Mouse (Mus musculus) frontal cortex, postnatal 10 days (tissue): Measurements from ENCODE around the gene Nodal.
A peak's percentile ranks its signal among the peaks of the same experiment; 100 is the strongest.
"Not testable (repeated sequence)": the region's sequence is repeated elsewhere in the genome, so short reads cannot be mapped to it uniquely, and the experiment has no call there.

ENCODE experiments used
- DNase-seq, 2 experiments: peaks; one replicate each; pipeline ENCODE4 v3.0.0; 2022; ENCODE audit warnings: low spot score in 2 of 2, mixed read lengths in 1 of 2

The Nodal gene

DNA sequence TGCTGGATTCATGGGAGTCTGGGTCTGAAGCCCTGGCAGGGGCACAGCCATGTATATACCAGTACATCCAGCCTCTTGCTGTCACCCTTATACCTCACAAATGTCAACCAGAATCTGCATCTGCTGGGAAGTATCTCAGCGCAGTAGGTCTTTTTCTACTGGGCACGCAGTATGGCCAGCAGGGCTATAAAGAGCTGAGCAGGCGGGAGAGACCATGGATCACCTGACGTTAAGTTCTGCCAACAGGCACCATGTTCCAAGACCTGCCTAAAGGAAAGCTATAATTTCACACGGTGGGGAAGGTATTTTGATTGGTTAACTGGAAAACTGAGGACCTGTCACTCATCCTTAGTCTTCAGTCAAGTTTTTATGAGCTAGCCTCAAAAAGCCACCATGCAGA, 11.3 kb downstream of the Nodal start:
- no peak for DNase-seq

DNA sequence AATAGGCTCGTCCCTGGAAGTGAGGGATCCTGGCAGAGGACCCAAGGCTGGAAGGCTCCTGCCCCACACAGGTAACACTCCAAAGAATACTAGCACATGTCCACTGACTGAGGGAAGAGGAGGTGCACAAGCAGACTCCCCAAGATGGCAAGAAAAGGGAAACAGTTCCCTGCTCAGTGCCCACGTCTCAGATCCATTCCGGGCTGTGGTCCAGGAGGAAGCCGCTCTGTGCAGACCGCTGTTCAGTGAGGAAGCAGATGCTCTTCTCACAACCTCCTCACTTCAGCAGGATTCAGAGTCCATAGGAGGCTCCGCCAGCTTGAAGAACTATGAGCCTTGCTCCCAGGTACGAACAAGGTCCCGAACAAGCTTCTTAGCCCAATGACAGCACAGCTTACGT, 13.6 kb downstream of the Nodal start:
- no peak for DNase-seq

DNA sequence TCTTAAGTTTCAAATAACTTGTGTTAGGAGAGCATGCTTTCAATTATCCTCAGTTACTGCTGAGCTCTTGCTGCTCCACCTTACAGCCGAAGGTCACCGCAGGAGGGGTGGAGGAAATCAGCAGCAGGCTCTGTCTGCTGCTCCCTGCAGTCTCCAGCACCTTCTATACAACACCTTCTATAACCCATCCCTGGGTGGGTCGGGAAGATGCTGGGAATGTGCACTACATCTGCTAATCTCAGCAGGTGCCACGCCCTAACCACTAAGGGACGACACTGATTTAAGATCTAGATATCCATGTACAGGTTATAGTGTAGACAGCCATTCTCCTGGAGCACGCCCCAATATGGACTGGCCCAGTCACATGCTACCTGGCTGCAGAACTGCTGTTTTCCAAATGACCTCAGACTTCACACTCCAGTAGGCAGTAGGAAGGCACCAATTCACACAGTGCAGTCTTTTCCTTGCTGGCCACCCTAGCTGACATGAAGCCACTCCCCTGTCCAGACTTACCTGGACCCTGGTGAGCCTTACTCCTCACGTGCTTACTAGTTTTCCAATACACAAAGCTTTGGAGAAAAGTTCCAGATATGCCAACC, 22.5 kb downstream of the Nodal start:
- DNase-seq = no peak

DNA sequence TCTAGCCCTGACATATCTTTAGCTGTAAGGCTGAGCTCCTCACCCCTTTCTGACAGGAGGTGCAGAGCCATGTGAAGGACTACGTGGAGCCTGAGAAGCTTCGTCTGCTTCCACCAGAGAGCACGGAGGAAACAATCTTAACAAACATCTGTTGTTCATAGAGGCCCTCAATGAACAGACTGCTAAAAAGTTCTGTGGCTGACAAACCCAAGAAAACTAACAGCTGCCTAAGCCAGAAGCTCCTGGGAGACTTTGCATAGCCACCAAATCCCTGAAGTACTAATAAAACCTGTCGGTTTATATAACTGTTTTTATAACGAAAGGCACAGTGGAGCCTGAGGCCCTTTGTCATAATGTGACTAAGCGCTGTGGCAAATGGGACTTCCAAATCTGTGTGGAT, 25.7 kb downstream of the Nodal start:
- no peak for DNase-seq

DNA sequence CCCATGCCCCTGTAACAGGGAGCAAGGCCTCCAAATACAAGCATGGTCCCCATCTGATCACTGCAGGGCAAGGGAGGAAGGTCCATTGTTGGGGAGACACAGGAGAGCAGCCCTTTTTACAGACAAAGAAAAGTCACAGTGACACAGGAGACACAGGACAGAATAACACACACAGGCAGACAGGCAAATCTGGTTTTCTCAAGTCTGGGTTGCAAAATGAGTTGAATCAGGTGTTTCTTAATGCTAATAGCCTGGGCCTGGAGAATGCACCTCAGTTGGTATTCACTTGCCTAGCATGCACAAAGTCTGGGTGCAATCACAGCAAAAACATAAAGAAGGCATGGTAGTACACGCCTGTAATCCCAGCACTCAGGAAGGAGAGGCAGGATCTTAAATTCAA, 26.1 kb downstream of the Nodal start:
- no peak for DNase-seq

DNA sequence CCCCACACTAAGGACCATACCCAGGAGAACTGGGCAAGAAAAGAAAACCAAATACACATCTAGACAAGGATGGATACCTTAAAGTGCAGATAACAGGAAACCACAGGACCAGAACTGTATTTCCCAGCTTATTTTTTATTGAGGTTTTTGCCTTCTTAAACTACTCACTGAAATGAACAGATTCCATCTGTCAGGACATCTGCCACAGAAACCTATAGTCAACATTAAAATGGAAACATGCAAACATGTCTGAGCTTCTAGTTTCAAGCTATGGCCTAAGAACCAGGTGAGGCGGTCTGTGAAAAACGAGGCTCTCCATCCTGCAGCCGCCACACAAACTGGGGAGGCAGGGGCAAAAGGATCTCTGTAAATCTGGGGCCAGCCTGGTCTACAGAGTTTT, 27.2 kb downstream of the Nodal start:
- no peak for DNase-seq

DNA sequence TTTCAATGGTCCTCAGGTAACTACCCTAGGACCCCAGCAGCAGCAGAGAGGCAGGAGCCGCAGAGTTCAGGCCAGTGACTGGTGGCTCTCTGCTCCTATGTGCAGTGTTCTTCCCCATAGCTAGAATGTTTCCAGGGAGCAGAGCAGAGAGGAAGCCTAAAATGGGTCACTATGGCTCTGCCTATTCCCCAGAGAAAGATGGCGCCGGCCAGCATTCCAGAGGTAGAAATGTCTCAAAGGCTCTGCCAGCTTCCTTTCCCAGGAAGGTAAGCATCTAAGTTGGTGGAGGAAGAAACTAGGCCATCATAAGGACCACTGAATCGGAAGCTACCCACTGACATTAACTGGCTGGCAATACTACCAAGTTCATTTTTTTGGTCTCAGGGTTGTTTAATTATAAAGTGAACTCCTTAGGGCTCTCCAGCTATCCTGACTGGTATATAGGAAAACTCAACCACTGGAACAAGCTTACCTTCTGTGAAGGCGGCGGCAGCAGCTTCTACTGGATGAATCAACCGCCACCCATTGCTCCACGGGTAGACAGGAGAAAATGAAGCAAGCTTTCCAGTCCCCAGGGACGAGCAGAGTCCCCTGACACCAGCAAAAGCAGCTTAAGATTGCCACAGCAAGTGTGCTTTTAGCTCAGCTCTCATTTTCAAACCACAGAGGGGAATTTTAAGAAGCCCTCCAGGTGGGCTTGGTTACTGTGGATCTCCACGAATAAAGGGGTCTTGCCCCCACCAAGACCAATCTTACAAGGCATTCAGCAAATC, 30.0 kb downstream of the Nodal start:
- DNase-seq = no peak

DNA sequence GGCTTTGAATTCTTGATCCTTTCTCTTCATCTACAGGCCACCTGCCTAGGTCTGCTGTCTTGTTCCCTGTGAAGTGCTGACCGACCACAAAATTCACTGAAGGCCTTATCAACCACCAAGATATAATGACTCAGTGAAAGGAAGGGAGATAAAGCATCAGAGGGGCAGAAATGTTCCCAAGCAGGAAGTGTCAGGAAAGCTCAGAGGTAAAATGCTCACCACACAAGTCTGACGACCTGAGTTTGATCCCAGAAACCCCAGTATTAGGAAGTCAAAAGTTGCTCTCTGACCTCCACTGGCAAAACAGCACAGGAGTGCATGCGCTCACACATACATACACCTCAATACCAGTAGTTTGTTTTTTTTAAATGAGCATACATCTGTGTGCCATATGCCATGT, 31.1 kb downstream of the Nodal start:
- no peak for DNase-seq

DNA sequence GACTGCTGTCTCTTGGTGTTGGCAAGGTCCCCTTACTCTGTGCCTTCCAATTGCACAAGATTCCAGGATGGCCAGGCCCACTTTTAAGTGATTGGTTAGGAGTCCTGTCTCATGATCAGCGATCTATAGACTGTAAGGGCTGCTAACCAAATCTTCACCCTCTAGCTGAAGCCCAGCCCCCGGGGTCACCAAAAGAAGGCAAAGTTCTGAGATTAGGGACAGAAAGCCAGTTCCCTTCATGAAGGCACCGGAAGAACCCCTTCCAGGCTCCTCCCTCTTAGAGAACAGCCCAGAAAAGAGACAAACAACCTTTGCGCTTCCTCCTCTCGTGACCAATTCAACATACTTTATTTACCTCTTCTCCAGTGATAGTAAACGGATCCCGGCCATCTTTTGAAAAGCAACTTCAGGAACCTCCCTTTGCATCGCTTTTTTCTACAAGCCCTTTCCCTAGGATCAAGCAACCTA, 33.7 kb downstream of the Nodal start:
- no peak for DNase-seq

DNA sequence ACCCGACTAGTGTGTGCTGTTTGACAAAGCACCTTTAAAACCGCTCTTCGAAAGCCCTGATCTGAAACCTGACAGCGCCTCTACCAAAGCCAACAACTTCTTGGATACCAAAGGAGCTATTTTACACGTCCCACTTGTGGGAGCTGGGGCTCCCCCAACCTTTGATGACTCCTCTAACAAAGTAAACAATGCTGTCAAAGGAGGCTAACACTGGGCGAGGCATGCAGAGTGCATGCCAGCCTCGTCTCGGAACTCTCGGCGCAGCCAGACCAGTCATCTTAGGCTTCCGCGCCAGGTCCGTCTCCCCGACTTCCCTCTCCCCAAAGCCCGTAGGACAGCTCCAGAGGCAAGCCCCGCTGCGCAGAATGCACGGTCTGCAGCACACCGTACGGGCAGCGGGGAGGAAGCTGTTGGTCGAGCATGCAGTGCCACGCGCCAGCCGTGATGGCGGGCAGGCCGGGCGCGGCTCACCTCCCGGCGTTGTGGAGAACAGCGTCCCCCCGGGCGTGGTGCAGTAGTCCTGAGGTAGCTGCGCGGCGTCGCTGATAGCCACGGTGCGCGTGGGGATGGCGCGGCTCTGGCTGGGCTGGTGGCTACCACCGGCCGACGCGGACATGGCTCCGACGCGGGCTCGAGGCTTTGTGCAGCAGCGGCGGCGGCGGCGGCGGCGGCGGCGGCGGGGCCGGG, 34.3 kb downstream of the Nodal start:
- peak in 1 of 2 experiments; percentile 52 for DNase-seq

DNA sequence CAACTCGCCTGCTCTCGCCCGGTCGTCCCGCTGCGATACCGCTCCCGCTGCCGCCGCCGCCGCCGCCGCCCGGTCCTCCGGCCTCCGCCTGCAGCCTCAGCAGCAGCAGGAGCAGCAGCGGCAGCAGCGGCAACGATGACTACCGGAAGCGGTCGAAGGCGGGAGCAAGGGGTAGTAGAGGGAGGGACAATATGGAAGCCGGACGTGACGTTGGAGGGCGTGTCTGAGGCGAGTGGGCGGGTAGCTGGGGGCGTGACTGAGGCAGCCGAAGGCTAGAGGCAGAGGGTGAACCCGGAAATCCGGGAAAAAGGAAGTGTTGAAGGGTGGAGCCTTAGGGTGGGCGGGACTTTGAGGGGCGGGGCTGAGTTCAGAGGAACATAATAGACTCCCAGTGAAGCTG, 34.9 kb downstream of the Nodal start, which contains the start of gene Eif4ebp2:
Gene Eif4ebp2 (minus strand): TSS at position 17 of the 400 bp plus-strand sequence.
- DNase-seq = peak; percentile 95 to 97

DNA sequence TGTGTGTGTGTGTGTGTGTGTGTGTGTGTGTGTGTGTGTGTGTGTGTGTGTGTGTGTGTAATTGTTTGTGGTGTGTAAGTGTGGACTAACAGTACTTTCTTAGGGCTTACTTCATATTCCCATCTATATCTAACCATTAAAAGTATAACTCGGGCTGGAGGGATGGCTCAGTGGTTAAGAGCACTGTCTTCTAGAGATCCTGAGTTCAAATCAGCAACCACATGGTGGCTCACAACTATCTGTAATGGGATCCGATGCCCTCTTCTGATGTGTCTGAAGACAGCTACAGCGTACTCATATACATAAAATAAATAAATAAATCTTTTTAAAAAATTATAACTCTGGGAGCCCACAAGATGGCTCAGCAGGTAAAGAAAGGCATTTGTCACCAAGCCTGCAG, 35.4 kb downstream of the Nodal start:
- not testable (repeated sequence) for DNase-seq

DNA sequence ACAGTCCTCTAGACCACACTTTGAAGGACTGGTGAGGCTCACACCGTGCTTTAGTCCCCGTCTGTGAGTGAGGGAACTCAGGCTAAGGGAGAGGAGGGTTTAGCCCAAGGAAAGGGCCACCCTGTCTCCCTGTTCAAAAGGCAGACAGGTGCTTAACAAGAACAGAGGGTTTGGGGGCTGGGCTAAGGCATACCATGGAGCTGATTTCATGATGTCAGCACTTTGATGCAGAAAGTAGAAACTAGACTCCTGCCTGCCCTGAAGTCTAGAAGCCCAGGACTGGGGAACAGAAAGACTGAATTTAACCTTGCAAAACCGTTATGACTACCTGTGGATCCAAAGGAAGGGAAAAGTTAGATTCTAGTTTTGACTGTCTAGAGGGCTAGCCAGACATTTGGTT, 39.4 kb downstream of the Nodal start:
- no peak for DNase-seq

DNA sequence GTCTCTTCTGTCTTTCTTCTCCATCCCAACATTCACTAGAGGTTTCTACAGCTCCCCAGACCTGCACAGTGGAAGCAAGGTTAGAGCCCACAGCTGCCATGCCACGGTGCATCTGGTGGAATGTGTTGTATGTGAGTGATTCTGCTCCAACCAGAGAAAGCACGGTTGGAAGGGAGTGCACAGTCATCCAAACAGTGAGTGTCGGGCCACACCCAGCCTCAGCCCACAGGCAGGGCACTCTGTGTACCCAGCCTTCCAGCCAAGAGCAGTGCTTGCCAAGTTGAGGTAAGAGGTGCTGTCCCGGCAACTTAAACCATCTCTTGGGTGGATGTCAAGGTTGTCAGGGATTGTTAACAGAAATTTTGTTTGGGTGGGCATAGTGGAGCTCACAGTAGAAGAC, 47.2 kb downstream of the Nodal start:
- no peak for DNase-seq

DNA sequence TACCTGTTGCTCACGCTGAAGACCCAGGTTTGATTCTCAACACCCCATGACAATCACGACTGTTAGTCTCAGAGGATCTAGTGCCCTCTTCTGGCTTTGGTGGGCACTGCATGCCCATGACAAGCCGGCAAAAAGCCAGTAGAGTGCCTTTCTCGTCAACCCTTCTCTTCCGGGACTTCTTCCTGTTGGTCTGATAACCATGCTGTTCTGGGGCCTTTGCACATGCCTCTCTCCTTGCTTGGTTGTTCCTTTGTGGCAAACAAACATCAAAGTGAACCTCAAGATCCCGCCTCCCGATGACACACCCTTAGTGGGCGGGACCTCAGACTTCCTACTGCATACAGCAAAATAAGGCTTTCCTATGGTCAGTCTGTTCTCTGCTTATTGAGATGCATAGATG, 48.5 kb downstream of the Nodal start:
- no peak for DNase-seq

DNA sequence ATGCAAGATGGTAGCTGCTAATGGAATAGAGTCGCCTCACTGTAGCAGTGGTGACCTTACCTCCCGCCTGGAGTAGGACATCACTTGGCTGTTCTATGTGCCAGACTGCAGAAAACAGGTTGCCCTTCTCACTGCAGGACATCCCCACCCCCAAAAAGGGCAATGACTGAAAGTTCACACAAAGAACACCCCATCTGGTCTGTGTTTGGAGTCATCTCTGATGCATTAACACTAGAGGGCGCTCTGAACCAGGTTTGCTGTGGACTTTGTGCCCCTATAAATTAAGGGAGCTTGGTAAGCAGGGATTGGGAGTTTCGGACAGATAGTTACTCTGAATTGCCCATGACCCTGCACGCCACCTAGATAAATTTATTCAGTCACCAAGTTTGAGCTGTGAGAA, 49.1 kb downstream of the Nodal start:
- DNase-seq = no peak

DNA sequence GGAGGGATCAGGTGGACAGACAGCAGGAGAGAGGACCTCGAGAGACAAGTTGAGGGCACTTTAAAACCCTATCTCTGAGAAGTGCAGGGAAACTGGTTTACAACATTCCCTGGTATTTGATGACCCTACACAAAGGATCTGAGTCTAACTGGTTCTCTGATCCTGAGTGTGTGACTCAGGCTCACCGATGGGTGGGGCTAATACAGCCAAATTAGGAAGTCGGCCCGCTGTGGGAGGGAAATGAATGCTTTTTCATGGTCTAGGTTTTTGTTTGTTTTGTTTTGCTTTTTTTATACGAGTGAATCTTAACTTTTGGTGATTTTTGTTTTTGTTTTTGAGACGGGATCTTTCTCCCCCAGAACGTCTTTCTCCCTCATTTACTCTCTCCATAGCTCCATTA, 51.1 kb downstream of the Nodal start:
- no peak for DNase-seq

DNA sequence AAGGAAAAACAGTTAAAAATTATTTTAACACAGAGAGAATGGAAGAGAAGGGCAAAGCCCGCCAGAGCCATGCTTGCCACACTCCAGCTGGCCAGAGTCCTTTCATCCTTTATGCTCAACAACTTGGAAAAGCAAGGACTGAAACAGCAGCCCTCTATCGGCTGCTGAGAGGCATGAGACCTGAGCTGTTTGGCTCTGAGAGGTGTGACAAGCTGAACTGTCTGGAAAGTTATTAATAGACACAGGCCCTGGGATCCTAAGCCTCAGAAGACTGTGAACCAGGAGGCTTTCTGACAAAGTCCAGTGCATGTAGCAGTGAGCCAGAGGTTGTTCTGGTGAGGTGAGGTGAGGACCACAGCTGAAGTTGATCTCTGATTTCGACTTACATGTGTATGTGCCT, 55.9 kb downstream of the Nodal start:
- DNase-seq = no peak

DNA sequence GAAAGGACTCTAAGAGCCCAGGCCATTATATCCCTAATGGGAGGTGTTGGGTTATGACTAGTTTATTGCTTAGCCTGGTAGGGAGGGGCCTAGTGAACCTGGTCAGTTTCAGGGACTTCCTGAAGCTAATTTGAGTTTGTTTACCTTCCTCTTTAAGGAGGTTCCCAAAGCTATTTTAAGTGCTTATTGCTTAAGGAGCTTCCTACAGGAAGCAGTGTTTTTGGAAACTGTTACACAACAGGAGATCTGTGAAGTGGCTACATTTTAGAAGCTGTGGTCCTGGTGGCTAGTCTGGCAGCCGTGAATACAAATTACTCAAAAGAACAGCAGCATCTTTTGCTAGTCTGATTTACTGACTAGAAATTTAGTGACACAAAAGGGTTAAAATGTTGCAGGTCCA, 56.6 kb downstream of the Nodal start:
- no peak for DNase-seq
